Mouse (Mus musculus): ENCODE measurements at regions not wholly inside any gene's neighbourhood (a gene's known extent, or its start where the extent isn't known, plus 50 kb on each side); places are given as distances from the start of the nearest gene placed in this dataset.

GRCm38 (mm10) chr8:115428022-115428421 lies 279.6 kb downstream of the Maf start:
- TF ChIP-seq POLR2A (IDR thresholded peaks at IDR 0.05; ENCODE audit: control insufficient read depth, low read depth, low read length) (no peak), CTCF (IDR thresholded peaks at IDR 0.05; ENCODE audit: control insufficient read depth, insufficient read depth, insufficient replicate concordance, low read depth, low read length) (no peak)

Data from testis, adult 2 months (tissue).